Mouse (Mus musculus) adrenal gland, postnatal 14 days (tissue): ENCODE data around the gene Ubl7. TPM values are rescaled to one million over a fixed set of nuclear protein-coding genes. Genes with fewer than 3 reads are reported as not detected.

Experiments
- DNase-seq: peaks from one replicate; pipeline ENCODE4 v3.0.0; 2021; ENCODE audit warnings: mixed read lengths
- total RNA-seq: library from RNA; stranded (reverse); gene quantifications from 2 replicates; pipeline ENCODE4 v1.2.3, GENCODE M21; 2021

Ubl7 gene
- total RNA-seq, 1 experiment from 2014 or later, result 71.6 TPM

- no peak for DNase-seq
Measured at GRCm38 (mm10) chr9:57947381-57948030, 36.7 kb downstream of the Ubl7 start.

GRCm38 (mm10) chr9:57948333-57948931 is 37.7 kb downstream of the Ubl7 start:
- DNase-seq, result no peak

- no peak for DNase-seq
Measured at GRCm38 (mm10) chr9:57949102-57949704, 38.4 kb downstream of the Ubl7 start.

GRCm38 (mm10) chr9:57949879-57950278 is 39.1 kb downstream of the Ubl7 start:
- DNase-seq, result peak; percentile 50

GRCm38 (mm10) chr9:57950519-57950918 is 39.7 kb downstream of the Ubl7 start:
- peak; percentile 38 for DNase-seq

- DNase-seq, result peak; percentile 45
Measured at GRCm38 (mm10) chr9:57951993-57952392, 41.2 kb downstream of the Ubl7 start.

GRCm38 (mm10) chr9:57954962-57955744 is 44.4 kb downstream of the Ubl7 start:
- peak; percentile 73 for DNase-seq

GRCm38 (mm10) chr9:57955764-57956163 is 45.0 kb downstream of the Ubl7 start:
- no peak for DNase-seq

- no peak for DNase-seq
Measured at GRCm38 (mm10) chr9:57956196-57956837, 45.5 kb downstream of the Ubl7 start.

- DNase-seq, result no peak
Measured at GRCm38 (mm10) chr9:57956838-57957236, 46.1 kb downstream of the Ubl7 start.

GRCm38 (mm10) chr9:57958615-57959014 is 47.8 kb downstream of the Ubl7 start:
- DNase-seq, result no peak

GRCm38 (mm10) chr9:57959399-57959798 is 48.6 kb downstream of the Ubl7 start:
- DNase-seq, result no peak

- peak; percentile 50 for DNase-seq
Measured at GRCm38 (mm10) chr9:57959886-57960866, 49.4 kb downstream of the Ubl7 start.

- DNase-seq, result no peak
Measured at GRCm38 (mm10) chr9:57961226-57961625, 50.4 kb downstream of the Ubl7 start.

- DNase-seq, result no peak
Measured at GRCm38 (mm10) chr9:57961863-57962778, 51.3 kb downstream of the Ubl7 start.

GRCm38 (mm10) chr9:57963249-57963997 is 52.6 kb downstream of the Ubl7 start:
- no peak for DNase-seq

GRCm38 (mm10) chr9:57963998-57964395 is 53.2 kb downstream of the Ubl7 start:
- no peak for DNase-seq

- DNase-seq, result no peak
Measured at GRCm38 (mm10) chr9:57964528-57965250, 53.9 kb downstream of the Ubl7 start.
